Mouse (Mus musculus): ENCODE data around the gene Usf3.

DNA sequence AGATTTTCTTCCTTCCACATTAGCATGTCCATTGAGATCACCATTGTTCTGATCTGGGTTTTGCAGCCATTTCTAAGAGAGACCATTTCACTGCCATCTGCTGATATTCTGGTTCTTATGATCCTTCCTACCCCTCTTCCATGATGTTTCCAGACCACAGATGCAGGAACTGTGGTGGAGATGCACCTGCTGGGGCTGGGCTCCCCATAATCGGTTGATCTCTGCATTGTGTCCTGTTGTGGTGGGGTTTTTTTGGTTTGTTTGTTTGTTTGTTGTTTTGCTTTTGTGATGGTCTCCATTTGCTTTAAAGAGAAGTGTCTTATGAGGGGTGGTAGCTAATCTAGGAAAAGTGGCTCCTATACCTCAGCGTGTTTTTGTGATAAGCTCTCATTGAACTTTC lies 3.5 kb downstream of the Usf3 start:
- TF ChIP-seq CTCF (IDR thresholded peaks at IDR 0.05; ENCODE audit: insufficient read depth, low read length), result no peak
- TF ChIP-seq POLR2A (IDR thresholded peaks at IDR 0.05; ENCODE audit: borderline replicate concordance, extremely low read depth, low read depth, low read length), result no peak

Data from lung, adult 2 months (tissue).